Mouse (Mus musculus) G1E-ER4 (cell line): Measurements from ENCODE around the gene Tmem215. TPM values are rescaled to one million over a fixed set of nuclear protein-coding genes. Genes with fewer than 3 reads are reported as not detected.

ENCODE experiments used
- GATA1 ChIP-seq: IDR thresholded peaks from one replicate; pipeline ENCODE4 v1.8.0; 2012; ENCODE audit warnings: low read length, inconsistent platforms
- polyA plus RNA-seq: library from polyadenylated mRNA; stranded (reverse); fragments of >175 nt; gene quantifications from 2 replicates; pipeline ENCODE4 v1.2.3, GENCODE M21; 2012

Tmem215 gene
- polyA plus RNA-seq, 1 experiment, result not detected

GRCm38 (mm10) chr4:40518545-40519324 is 46.8 kb downstream of the Tmem215 start:
- no peak for TF ChIP-seq GATA1

Other genes with a start within 250 kb of the Tmem215 start
- gene Ddx58, start 232.4 kb upstream of the Tmem215 start, polyA plus RNA-seq, result 0.10 and 0.12 TPM in 2 replicates
- 20.1 and 28.1 TPM in 2 replicates for gene Smim27, start 202.6 kb upstream of the Tmem215 start, polyA plus RNA-seq
- gene Topors, start 202.3 kb upstream of the Tmem215 start, polyA plus RNA-seq, result 8.7 and 9.9 TPM in 2 replicates
- 223 and 274 TPM in 2 replicates for gene Ndufb6, start 192.8 kb upstream of the Tmem215 start, polyA plus RNA-seq
- gene Aptx, start 231.0 kb downstream of the Tmem215 start, polyA plus RNA-seq, result 1.5 and 6.5 TPM in 2 replicates
- gene Dnaja1, start 250.0 kb downstream of the Tmem215 start, polyA plus RNA-seq, result 172 and 264 TPM in 2 replicates